ENCODE assay signal across 16 mouse cellular contexts in the genomic region with DNA sequence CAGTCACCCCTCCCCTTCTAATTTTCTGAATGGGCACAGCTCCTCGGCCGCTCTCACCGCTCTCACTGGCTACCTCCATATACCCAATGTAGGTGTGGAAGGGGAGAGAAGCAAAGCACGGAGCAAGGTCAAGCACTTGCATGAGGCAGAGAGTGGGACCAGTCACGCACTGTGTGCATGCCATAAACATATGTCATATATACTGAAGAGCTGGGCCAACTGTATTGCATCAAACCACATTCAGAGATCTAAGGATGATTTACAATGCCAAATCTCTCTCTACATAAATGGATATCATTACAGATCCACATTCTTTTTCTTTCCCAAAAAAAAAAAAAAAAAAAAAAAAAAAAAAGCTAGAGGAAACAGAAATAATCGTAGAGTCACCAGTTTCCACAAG. TPM values are rescaled to one million over a fixed set of nuclear protein-coding genes. Genes with fewer than 3 reads are reported as not detected.
"Had no signal": no experiment of that assay in that cellular context is flagged by ENCODE, and none has a peak within 500 bp of the region (broad histone marks: within the 10 kb centered on the region; RNA-seq: fewer than 3 reads in every experiment).

No protein-coding gene starts in this region.

- H3K27ac ChIP-seq: lung, embryonic 15.5 days; macrophage; midbrain, embryonic 12.5 days; midbrain, embryonic 15.5 days; neural tube, embryonic 12.5 days had no signal

- H3K4me2 ChIP-seq: lung, embryonic 15.5 days; midbrain, embryonic 12.5 days; midbrain, embryonic 15.5 days; neural tube, embryonic 12.5 days had no signal

- H3K4me1 ChIP-seq: megakaryocyte, embryonic 14.5 days; midbrain, embryonic 12.5 days; midbrain, embryonic 15.5 days; neural tube, embryonic 12.5 days had no signal

- ATAC-seq: liver, postnatal 0 days; lung, postnatal 0 days; midbrain, embryonic 15.5 days had no signal

- H3K4me3 ChIP-seq: lung, embryonic 15.5 days; megakaryocyte, embryonic 14.5 days; midbrain, embryonic 12.5 days; midbrain, embryonic 15.5 days; neural tube, embryonic 12.5 days had no signal

- H3K36me3 ChIP-seq: midbrain, embryonic 15.5 days had no signal

- H3K27me3 ChIP-seq: lung, embryonic 15.5 days; midbrain, embryonic 12.5 days; midbrain, embryonic 15.5 days; neural tube, embryonic 12.5 days had no signal

- H3K9ac ChIP-seq: liver, postnatal 0 days; lung, embryonic 15.5 days; midbrain, embryonic 12.5 days; midbrain, embryonic 15.5 days; neural tube, embryonic 12.5 days had no signal

- DNase-seq: liver, postnatal 0 days; lung, adult 2 months; lung, postnatal 14 days; lung, postnatal 36 days; right cerebral cortex, postnatal 14 days; thymus, adult 18-20 months; thymus, postnatal 14 days; thymus, postnatal 36 days had no signal

- H3K9me3 ChIP-seq: lung, embryonic 15.5 days; megakaryocyte, embryonic 14.5 days; midbrain, embryonic 12.5 days; midbrain, embryonic 15.5 days; neural tube, embryonic 12.5 days had no signal

RNA-seq across cellular contexts. Expression of a gene that starts 9.1 kb away (rescaled TPM):
- total RNA-seq: monocyte, adult 5-6 weeks had no signal
